ENCODE assay signal across 14 mouse cellular contexts in genomic region chr17:23681086-23681485, GRCm38 (mm10). TPM values are rescaled to one million over a fixed set of nuclear protein-coding genes. Genes with fewer than 3 reads are reported as not detected.
DNase-seq lines count a peak whose midpoint lies in the region; ATAC-seq and TF ChIP-seq lines count a peak whose summit lies in the region.
"Had no signal": no experiment of that assay in that cellular context is flagged by ENCODE, and none has a peak within 500 bp of the region (broad histone marks: within the 10 kb centered on the region; RNA-seq: fewer than 3 reads in every experiment).

No protein-coding gene starts in this region.

- no peak for ATAC-seq in monocyte, adult 5-6 weeks (replicated peaks; ENCODE audit: insufficient number of reproducible peaks, low FRiP score, low TSS enrichment, poor library complexity, severe bottlenecking)

- H3K4me3 ChIP-seq in E14TG2a.4 (replicated peaks; ENCODE audit: low read length), result peak overlapping the region; percentile 5; the same call in 1 of the 2 replicates
- H3K4me3 ChIP-seq: heart, embryonic 15.5 days; myocyte had no signal

- H3K36me3 ChIP-seq in E14TG2a.4 (ENCODE audit: insufficient read depth, low read length), result peaks cover 14% of the 10 kb centered on the region
- H3K36me3 ChIP-seq: G1E; heart, embryonic 15.5 days had no signal

- DNase-seq in kidney, adult 11 months, result peak; percentile 42
- DNase-seq in kidney, adult 18-20 months, result no peak
- DNase-seq in adrenal gland, postnatal 14 days, result peak; percentile 70
- peak; percentile 38 for DNase-seq in kidney, postnatal 14 days
- DNase-seq in gastrocnemius, postnatal 36 days, result no peak
- DNase-seq in ovary, adult 18-20 months (ENCODE audit: low spot score), result no peak
- DNase-seq: cerebellum, postnatal 36 days had no signal

- intact Hi-C loops in gastrocnemius, postnatal 36 days (cut with DNase I), result no loop called here

- peaks cover 70% of the 10 kb centered on the region for H3K27me3 ChIP-seq in E14TG2a.4 (ENCODE audit: insufficient read depth, low read length)

- H3K4me1 ChIP-seq in E14TG2a.4 (replicated peaks; ENCODE audit: low read depth, low read length), result peaks cover 91% of the 10 kb centered on the region

- no peaks in the 10 kb centered on the region for H3K9me3 ChIP-seq in E14TG2a.4 (ENCODE audit: low read length)
- H3K9me3 ChIP-seq: G1E; heart, embryonic 15.5 days had no signal

- TF ChIP-seq CTCF in E14TG2a.4 (conservative IDR thresholded peaks at IDR 0.05; ENCODE audit: low read length), result no peak

RNA-seq across cellular contexts. Expression of gene Cldn6, which starts 2.0 kb away (rescaled TPM):
- total RNA-seq in adrenal gland, postnatal 14 days (2021), result 0.30 TPM in 1 of 2 replicates, not detected in the other
- total RNA-seq in gastrocnemius, postnatal 36 days (2021), result not detected
- not detected in 3 replicates for total RNA-seq in monocyte, adult 5-6 weeks (2017)
- total RNA-seq: G1E; left cerebral cortex, adult 18-20 months; megakaryocyte progenitor cell, adult 5-6 weeks had no signal

RNA-seq across cellular contexts. Expression of gene Cldn9, which starts 2.7 kb away (rescaled TPM):
- not detected in 2 replicates for total RNA-seq in adrenal gland, postnatal 14 days (2021)
- not detected for total RNA-seq in gastrocnemius, postnatal 36 days (2021)
- not detected in 3 replicates for total RNA-seq in monocyte, adult 5-6 weeks (2017)
- total RNA-seq: G1E; megakaryocyte progenitor cell, adult 5-6 weeks had no signal

RNA-seq across cellular contexts. Expression of gene Tnfrsf12a, which starts 3.8 kb away (rescaled TPM):
- total RNA-seq in adrenal gland, postnatal 14 days (2021), result 85.2 and 119 TPM in 2 replicates
- total RNA-seq in gastrocnemius, postnatal 36 days (2021), result 10 to 100 TPM; 38.1 to 49.0 TPM
- total RNA-seq in monocyte, adult 5-6 weeks (2017), result 29.6 to 37.5 TPM (median 33.9 TPM) in 3 replicates

RNA-seq across cellular contexts. Expression of gene Thoc6, which starts 7.4 kb away (rescaled TPM):
- total RNA-seq in adrenal gland, postnatal 14 days (2021), result 25.2 and 26.3 TPM in 2 replicates
- total RNA-seq in gastrocnemius, postnatal 36 days (2021), result 1 to 10 TPM; 7.6 to 9.2 TPM
- 20.3 to 21.9 TPM (median 21.2 TPM) in 3 replicates for total RNA-seq in monocyte, adult 5-6 weeks (2017)

RNA-seq across cellular contexts. Expression of gene Hcfc1r1, which starts 7.7 kb away (rescaled TPM):
- 158 and 163 TPM in 2 replicates for total RNA-seq in adrenal gland, postnatal 14 days (2021)
- 100 to 1,000 TPM; 125 TPM for total RNA-seq in gastrocnemius, postnatal 36 days (2021)
- total RNA-seq in monocyte, adult 5-6 weeks (2017), result 36.7 to 49.3 TPM (median 38.3 TPM) in 3 replicates

Comparison
In these comparisons a context has a peak if more than half of its experiments do, and no peak if none do; other contexts are left out.
1. DNase-seq: peak in kidney, adult 11 months (single experiment), adrenal gland, postnatal 14 days (single experiment) and kidney, postnatal 14 days (single experiment); none in kidney, adult 18-20 months (single experiment), gastrocnemius, postnatal 36 days (0 of 2) and ovary, adult 18-20 months (single experiment).